Mouse (Mus musculus) lung, postnatal 10 days (tissue): Measurements from ENCODE around the gene Pyroxd2.
A peak's percentile ranks its signal among the peaks of the same experiment; 100 is the strongest.

Experiments used
- DNase-seq: peaks from one replicate; pipeline ENCODE4 v3.0.0; 2021

Gene Pyroxd2

GRCm38 (mm10) chr19:42745084-42745868 lies 7.3 kb downstream of the Pyroxd2 start:
- DNase-seq: no peak

DNA sequence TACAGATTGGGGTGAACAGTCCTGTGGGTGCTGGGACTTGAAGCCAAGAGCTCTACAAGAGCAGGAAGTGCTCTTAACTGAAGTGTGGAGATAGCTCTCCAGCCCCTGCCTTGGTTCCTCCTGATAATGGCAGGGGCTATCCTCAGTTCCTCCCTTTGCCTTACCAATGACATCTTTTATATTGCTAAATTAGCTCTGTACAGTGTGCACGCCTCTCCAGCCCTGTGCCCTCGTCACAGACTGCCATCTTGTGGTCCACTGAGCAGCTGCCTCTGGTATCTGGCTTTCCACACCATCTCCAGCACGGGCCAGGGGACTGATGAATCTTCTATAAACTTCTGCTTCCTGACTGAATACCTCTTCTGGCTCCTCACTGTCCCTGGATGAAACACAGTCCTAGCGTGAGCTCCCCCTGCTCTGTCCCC lies 8.4 kb downstream of the Pyroxd2 start:
- DNase-seq: peak; percentile 81

DNA sequence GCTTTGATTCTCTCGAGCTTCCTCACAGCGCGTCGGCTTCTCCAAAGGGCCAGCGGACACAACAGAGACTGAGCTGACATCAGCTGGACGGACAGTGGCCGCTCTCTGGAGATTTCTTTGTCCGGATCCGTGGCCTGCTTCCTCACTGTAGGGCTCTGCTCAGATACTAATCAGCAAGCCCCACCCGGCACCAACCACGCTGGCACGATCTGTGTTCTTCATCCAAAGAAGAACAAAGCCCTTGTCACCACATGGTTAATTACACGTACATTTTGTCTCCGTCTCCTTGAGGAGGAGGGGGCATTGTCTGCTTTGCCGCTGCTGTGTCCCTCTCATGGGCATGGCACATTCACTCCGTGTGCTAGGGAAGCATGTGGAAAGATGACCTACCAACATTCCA lies 9.3 kb downstream of the Pyroxd2 start:
- DNase-seq: no peak

DNA sequence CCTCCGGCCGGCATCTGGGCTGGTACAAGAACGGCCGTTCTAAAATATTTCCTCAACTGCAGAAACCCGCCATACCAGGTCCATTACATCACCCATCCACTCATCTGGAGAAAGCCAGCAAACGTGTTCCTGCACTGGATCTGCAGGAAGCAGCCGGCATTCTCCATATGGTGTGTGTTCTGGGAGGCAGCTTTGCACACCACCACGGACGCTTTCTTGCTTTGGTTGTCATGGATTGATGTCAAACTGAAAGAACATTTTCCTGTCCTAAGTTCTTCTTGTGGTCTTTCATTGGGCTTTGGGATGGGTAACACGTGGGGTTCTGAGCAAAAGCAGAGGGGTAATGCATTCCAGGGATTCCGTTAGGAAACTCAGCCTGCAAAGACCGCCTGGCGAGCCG lies 10.7 kb downstream of the Pyroxd2 start:
- peak; percentile 24 for DNase-seq

GRCm38 (mm10) chr19:42740163-42740899 lies 12.2 kb downstream of the Pyroxd2 start:
- no peak for DNase-seq

- DNase-seq: no peak
Observed at GRCm38 (mm10) chr19:42739734-42740133, 12.8 kb downstream of the Pyroxd2 start.

GRCm38 (mm10) chr19:42737753-42738152 lies 14.8 kb downstream of the Pyroxd2 start:
- DNase-seq: no peak

DNA sequence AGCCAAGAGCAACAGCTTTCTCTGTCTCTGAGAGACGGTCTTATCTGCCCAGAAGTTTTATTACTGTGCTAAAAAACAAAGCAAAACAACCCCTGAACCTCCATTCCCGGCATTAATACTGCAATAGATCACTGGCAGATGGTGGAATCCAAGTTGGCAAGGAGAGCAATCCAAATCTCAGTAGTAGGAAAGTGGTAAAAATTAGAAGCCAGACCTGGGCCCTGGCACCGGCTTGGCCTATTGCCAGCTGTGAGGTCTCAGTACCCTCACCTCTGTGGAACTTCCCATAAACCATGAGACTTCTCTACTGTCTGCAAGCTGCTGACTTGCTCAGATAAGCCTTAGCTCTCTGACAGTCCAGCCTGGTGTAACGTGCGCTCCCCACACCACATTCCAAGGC lies 17.6 kb downstream of the Pyroxd2 start:
- no peak for DNase-seq

GRCm38 (mm10) chr19:42727424-42727823 lies 25.2 kb downstream of the Pyroxd2 start:
- DNase-seq: no peak

GRCm38 (mm10) chr19:42726766-42727165 lies 25.8 kb downstream of the Pyroxd2 start:
- no peak for DNase-seq

GRCm38 (mm10) chr19:42725973-42726350 lies 26.6 kb downstream of the Pyroxd2 start:
- DNase-seq: no peak

GRCm38 (mm10) chr19:42725056-42725972 lies 27.3 kb downstream of the Pyroxd2 start:
- peak; percentile 29 for DNase-seq

DNA sequence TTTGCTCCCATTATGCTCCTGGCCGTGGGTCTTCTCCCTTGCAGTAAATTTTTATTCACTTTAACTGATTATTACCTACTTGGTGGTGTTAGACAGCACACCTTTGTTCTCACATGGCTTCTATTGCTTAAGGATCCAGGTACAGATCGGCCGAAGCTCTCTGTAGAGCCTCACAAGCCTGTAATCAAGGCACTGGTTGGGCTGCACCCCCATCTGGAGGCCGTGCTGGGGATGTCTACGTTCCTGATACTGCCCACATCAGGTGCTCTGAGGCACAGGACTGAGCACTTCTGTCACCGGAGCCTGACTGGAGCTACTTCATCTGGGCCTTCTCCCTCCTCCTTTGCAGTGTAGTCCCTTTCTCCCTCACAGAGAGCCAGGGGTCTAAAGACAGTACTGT lies 29.3 kb downstream of the Pyroxd2 start:
- no peak for DNase-seq

- no peak for DNase-seq
Observed at GRCm38 (mm10) chr19:42722500-42722899, 30.1 kb downstream of the Pyroxd2 start.

GRCm38 (mm10) chr19:42718101-42718500 lies 34.5 kb downstream of the Pyroxd2 start:
- DNase-seq: no peak

GRCm38 (mm10) chr19:42717668-42718067 lies 34.9 kb downstream of the Pyroxd2 start:
- no peak for DNase-seq

GRCm38 (mm10) chr19:42716507-42716906 lies 36.1 kb downstream of the Pyroxd2 start:
- DNase-seq: no peak

DNA sequence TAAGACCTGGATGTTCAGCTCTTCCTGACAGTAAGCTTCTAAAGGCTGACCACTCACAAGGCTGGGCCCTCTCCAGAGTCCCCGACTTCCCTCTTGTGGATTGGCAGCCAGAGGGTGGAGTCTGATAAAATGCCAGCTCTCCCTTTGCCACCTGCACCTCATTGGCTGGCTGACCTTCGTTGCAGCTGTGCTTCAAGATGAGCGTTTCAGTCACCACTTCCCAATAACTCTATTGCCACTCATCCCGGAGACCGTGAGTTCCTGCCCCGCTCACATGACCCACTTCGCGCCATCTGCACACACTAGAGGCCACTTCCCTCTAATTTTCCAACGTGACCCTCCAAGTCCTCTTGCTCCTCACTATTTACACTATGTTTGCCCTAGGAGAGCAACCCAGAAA lies 38.8 kb downstream of the Pyroxd2 start:
- DNase-seq: peak; percentile 32

DNA sequence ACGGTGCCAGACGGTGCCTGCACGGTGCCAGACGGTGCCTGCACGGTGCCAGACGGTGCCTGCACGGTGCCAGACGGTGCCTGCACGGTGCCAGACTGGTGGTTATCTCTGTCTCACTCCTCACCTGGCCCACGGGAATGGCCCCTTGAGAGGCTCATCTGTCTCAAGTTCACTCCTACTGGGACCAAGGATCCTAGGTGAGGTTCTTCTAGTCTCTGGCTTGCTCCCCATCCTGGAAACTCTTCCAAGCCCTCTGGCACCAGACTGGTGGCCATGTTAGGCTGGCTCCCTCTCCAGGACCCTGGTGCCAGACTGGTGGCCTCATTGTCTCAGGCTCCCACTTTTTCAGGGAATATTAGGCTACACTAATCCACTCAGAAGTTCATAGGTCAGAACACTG lies 53.1 kb downstream of the Pyroxd2 start:
- no peak for DNase-seq

DNA sequence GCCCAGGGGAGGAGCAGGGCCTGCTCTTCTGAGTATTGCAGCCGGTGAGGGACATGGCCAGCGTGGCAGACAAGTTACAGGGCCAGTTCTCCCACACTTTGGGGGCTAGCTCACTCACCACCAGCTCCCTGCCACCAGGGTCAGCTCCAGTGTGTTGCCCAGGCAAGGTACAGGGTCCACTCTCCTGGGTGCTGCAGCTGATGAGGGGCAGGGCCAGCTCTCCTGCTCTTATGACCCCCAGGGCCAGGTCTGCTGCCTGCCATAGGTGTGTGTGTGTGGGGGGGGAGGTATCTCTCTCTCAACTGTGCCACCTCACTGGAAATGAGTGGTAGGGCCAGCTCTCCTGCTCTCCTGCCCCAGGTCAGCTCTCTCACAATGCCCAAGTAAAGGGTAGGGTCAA lies 54.0 kb downstream of the Pyroxd2 start:
- DNase-seq: no peak

GRCm38 (mm10) chr19:42697336-42697735 lies 55.2 kb downstream of the Pyroxd2 start:
- no peak for DNase-seq

DNA sequence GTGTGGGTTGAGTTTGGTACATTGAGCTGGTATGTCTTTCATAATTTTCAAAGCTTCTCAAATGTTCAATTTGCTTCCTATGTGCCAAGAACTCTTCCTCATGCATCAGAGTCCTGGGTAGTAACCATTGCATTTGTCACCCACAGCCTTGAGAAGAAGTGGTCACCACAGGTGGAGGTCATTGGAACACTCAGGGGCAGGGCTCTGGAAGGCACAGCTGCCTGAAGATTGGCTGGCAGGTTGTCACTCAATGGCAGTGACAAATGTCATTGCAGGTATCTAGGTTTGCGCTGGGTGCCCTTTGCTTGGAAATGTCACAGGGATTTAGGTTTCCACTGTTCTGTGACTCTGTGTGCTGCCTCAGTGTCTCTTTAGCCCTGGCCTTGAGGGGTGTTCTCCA lies 62.3 kb downstream of the Pyroxd2 start:
- no peak for DNase-seq

DNA sequence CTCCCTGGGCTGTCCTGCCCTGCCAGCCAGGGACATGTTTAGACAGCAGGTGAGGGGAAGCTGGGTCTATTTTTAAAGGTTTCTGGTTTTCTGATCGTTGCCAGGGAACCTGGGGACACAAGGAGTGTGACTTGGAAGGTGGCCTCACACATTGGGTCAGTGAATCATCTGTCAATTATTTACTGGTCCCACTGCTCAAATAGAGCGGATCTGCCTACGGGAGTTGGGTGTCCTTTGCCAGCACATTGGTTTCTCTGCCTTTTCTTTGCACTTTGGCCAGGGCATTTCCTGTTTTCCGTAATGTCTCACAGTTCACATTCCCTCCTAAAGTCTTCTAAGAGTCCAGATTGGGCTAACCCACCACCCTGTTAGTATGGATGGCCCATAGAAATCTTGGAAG lies 62.8 kb downstream of the Pyroxd2 start:
- no peak for DNase-seq
